Mouse (Mus musculus): ENCODE data around the gene Cyfip1. TPM values are rescaled to one million over a fixed set of nuclear protein-coding genes. Genes with fewer than 3 reads are reported as not detected.
"Not testable (repeated sequence)": the region's sequence is repeated elsewhere in the genome, so short reads cannot be mapped to it uniquely, and the experiment has no call there.

The Cyfip1 gene
- polyA plus RNA-seq, 1 experiment from 2014 or later = 118 TPM

DNA sequence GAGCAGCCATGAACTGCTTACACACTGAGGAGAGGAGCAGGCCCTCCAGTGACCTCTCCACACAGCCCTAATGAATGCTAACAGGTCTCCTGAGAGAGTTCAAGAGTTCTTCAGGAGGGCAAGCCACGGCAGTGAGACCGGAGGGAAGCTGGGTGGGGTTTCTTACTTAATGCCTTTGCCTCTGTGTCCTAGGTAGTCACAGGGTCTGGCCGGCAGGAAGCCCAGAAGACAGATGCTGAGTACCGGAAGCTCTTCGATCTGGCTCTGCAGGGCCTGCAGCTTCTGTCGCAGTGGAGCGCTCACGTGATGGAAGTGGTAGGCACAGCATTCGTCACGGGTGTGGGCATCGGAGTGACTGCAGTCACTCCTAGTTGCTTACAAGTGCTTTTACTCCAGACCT lies 50.3 kb downstream of the Cyfip1 start:
- Histone ChIP-seq H3K4me1 (ENCODE audit: control insufficient read depth, insufficient read depth, low read length) (no peaks in the 10 kb centered on the region), H3K9me3 (ENCODE audit: control insufficient read depth, low read length) (no peaks in the 10 kb centered on the region), H3K27me3 (ENCODE audit: control insufficient read depth, insufficient read depth, low read length) (no peaks in the 10 kb centered on the region), H3K9ac (ENCODE audit: low read length) (no peak overlapping the region), H3K36me3 (ENCODE audit: control insufficient read depth, insufficient read depth, low read length) (peaks cover 12% of the 10 kb centered on the region; the same call in 1 of the 2 replicates), H3K4me2 (ENCODE audit: low read depth, severe bottlenecking) (no peak overlapping the region), H3K4me3 (ENCODE audit: low read depth, low read length) (no peak overlapping the region), H3K27ac (replicated peaks; ENCODE audit: low read depth, low read length) (no peak overlapping the region)
- no peak for ATAC-seq (ENCODE audit: insufficient number of reproducible peaks, low FRiP score, low TSS enrichment, low read depth)
- no peak for DNase-seq (ENCODE audit: low spot score)
- 93% methylated on average over 11 of the region's 11 CpGs for WGBS

DNA sequence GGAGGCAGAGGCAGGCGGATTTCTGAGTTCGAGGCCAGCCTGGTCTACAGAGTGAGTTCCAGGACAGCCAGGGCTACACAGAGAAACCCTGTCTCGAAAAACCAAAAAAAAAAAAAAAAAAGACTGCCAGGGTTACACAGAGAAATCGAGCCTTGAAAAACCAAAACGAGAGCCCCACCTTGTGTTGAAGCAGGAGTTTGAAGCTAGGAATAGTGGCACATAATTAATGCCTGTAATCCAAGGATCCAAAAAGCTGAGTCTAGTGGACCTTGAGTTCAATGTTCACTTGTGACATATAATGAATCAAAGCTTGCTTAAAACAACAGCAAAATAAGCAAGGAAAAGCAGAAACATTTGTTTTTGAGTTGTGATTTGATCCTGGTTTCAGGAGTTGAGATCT lies 62.2 kb downstream of the Cyfip1 start:
- no peak for DNase-seq (ENCODE audit: low spot score)
- Histone ChIP-seq H3K9ac (ENCODE audit: low read length) (no peak overlapping the region), H3K4me1 (ENCODE audit: control insufficient read depth, insufficient read depth, low read length) (no peaks in the 10 kb centered on the region), H3K27ac (replicated peaks; ENCODE audit: low read depth, low read length) (no peak overlapping the region), H3K27me3 (ENCODE audit: control insufficient read depth, insufficient read depth, low read length) (no peaks in the 10 kb centered on the region), H3K36me3 (ENCODE audit: control insufficient read depth, insufficient read depth, low read length) (peaks cover 19% of the 10 kb centered on the region), H3K9me3 (ENCODE audit: control insufficient read depth, low read length) (no peaks in the 10 kb centered on the region), H3K4me2 (ENCODE audit: low read depth, severe bottlenecking) (no peak overlapping the region), H3K4me3 (ENCODE audit: low read depth, low read length) (no peak overlapping the region)
- no peak for ATAC-seq (ENCODE audit: insufficient number of reproducible peaks, low FRiP score, low TSS enrichment, low read depth)
- 82% methylated on average over 4 of the region's 5 CpGs for WGBS

DNA sequence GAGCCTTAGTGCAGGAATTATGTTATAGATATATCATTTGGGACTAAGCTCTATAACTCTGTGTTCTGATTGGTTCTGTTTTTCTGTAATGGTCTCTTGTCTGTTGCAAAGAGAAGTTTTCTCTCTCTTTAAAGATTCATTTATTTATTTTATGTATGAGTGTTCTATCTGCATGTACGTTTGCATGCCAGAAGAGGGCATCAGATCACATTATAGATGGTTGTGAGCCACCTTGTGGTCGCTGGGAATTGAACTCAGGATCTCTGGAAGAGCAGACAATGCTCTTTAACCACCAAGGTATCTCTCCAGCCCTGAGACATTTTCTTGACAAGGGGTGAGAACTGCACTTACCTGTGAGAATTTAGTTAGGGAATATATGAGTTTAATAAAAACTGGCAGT lies 63.9 kb downstream of the Cyfip1 start:
- Histone ChIP-seq H3K9me3 (ENCODE audit: control insufficient read depth, low read length) (no peaks in the 10 kb centered on the region), H3K9ac (ENCODE audit: low read length) (no peak overlapping the region), H3K27me3 (ENCODE audit: control insufficient read depth, insufficient read depth, low read length) (no peaks in the 10 kb centered on the region), H3K4me2 (ENCODE audit: low read depth, severe bottlenecking) (no peak overlapping the region), H3K27ac (replicated peaks; ENCODE audit: low read depth, low read length) (no peak overlapping the region), H3K4me3 (ENCODE audit: low read depth, low read length) (no peak overlapping the region), H3K36me3 (ENCODE audit: control insufficient read depth, insufficient read depth, low read length) (peaks cover 12% of the 10 kb centered on the region), H3K4me1 (ENCODE audit: control insufficient read depth, insufficient read depth, low read length) (no peaks in the 10 kb centered on the region)
- no peak for ATAC-seq (ENCODE audit: insufficient number of reproducible peaks, low FRiP score, low TSS enrichment, low read depth)
- DNase-seq (ENCODE audit: low spot score) = no peak
- WGBS = 75% methylated on average over 2 of the region's 2 CpGs

- no peak overlapping the region for H3K4me3 ChIP-seq (ENCODE audit: low read depth, low read length)
- H3K9me3 ChIP-seq (ENCODE audit: control insufficient read depth, low read length) = no peaks in the 10 kb centered on the region
- no peak overlapping the region for H3K27ac ChIP-seq (replicated peaks; ENCODE audit: low read depth, low read length)
- H3K4me1 ChIP-seq (ENCODE audit: control insufficient read depth, insufficient read depth, low read length) = no peaks in the 10 kb centered on the region
- no peaks in the 10 kb centered on the region for H3K27me3 ChIP-seq (ENCODE audit: control insufficient read depth, insufficient read depth, low read length)
- ATAC-seq (ENCODE audit: insufficient number of reproducible peaks, low FRiP score, low TSS enrichment, low read depth) (no peak), DNase-seq (ENCODE audit: low spot score) (no peak)
- WGBS = 97% methylated on average over 1 of the region's 1 CpGs
- peaks cover 8% of the 10 kb centered on the region; the same call in 1 of the 2 replicates for H3K36me3 ChIP-seq (ENCODE audit: control insufficient read depth, insufficient read depth, low read length)
- no peak overlapping the region for H3K9ac ChIP-seq (ENCODE audit: low read length)
- H3K4me2 ChIP-seq (ENCODE audit: low read depth, severe bottlenecking) = no peak overlapping the region
Measured at GRCm38 (mm10) chr7:55909519-55909918, 68.0 kb downstream of the Cyfip1 start.

DNA sequence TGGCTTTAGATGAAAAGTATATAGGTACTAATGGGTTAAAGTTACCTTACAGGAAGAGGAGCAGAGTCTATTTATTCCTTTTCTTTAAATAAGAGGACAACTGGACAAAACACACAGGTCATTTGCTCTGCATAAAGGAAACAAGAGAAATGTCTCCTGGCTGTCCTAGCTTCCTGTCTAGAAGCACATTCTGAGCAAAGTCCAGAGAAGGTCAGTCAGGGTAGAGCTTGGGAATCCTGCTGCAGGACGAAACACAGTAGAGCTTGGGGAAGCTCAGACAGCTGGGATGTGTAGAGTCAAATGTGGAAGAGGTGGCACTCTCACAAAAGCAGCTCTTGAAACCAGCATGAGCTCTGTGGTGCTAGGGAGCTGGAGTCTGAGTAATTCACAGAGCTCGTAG lies 68.8 kb downstream of the Cyfip1 start:
- ATAC-seq (ENCODE audit: insufficient number of reproducible peaks, low FRiP score, low TSS enrichment, low read depth) = no peak
- Histone ChIP-seq H3K36me3 (ENCODE audit: control insufficient read depth, insufficient read depth, low read length) (peaks cover 11% of the 10 kb centered on the region), H3K9ac (ENCODE audit: low read length) (no peak overlapping the region), H3K27me3 (ENCODE audit: control insufficient read depth, insufficient read depth, low read length) (no peaks in the 10 kb centered on the region), H3K4me2 (ENCODE audit: low read depth, severe bottlenecking) (no peak overlapping the region), H3K27ac (replicated peaks; ENCODE audit: low read depth, low read length) (no peak overlapping the region), H3K4me3 (ENCODE audit: low read depth, low read length) (no peak overlapping the region), H3K4me1 (ENCODE audit: control insufficient read depth, insufficient read depth, low read length) (no peaks in the 10 kb centered on the region), H3K9me3 (ENCODE audit: control insufficient read depth, low read length) (no peaks in the 10 kb centered on the region)
- no peak for DNase-seq (ENCODE audit: low spot score)
- 85% methylated on average over 2 of the region's 2 CpGs for WGBS

DNA sequence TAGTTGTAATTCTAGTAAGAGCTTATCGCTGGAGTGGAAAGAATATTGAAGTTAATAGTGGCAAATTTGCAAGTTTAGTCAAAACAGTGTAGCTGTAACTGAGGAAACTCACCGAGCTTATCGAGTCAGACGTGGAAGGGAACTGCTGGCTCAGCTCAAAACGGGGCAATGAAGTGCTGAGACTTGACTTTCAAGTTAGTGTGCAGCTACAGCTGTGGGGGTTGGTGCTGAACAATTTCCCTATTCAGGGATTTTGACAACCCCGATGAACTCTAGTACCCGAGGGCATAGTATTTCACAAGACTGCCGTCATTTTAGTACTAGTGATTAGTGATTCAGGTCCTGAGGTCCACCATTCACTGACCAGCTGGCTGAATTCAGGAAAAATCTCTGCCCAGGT lies 69.8 kb downstream of the Cyfip1 start:
- H3K4me3 ChIP-seq (ENCODE audit: low read depth, low read length) = no peak overlapping the region

DNA sequence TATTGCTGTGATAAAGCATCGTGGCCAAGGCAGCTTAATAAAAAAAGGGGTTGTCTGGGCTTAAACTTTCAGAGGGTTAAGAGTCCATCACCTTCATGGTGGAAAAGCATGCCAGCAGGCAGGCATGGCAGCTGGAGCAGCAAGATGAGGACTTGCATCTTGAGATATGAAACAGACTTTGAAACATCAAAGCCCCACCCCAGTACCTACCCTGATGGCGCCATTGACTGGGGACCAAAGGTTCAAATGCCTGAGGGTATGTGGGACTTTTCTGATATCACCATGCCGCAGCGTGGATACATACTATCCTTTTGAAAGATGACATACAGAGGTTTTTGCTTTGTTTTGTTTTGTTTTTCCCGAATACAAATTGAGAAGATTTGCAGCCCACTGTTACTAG lies 70.6 kb downstream of the Cyfip1 start:
- WGBS = 96% methylated on average over 5 of the region's 5 CpGs

More for the DNA sequence above, 69.8 kb downstream of the Cyfip1 start:
- Histone ChIP-seq H3K9me3 (ENCODE audit: control insufficient read depth, low read length) (no peaks in the 10 kb centered on the region), H3K27ac (replicated peaks; ENCODE audit: low read depth, low read length) (no peak overlapping the region), H3K36me3 (ENCODE audit: control insufficient read depth, insufficient read depth, low read length) (peaks cover 14% of the 10 kb centered on the region), H3K4me2 (ENCODE audit: low read depth, severe bottlenecking) (no peak overlapping the region), H3K27me3 (ENCODE audit: control insufficient read depth, insufficient read depth, low read length) (no peaks in the 10 kb centered on the region), H3K9ac (ENCODE audit: low read length) (no peak overlapping the region), H3K4me1 (ENCODE audit: control insufficient read depth, insufficient read depth, low read length) (no peaks in the 10 kb centered on the region)
- WGBS = 83% methylated on average over 8 of the region's 8 CpGs
- DNase-seq (ENCODE audit: low spot score) (no peak), ATAC-seq (ENCODE audit: insufficient number of reproducible peaks, low FRiP score, low TSS enrichment, low read depth) (no peak)

GRCm38 (mm10) chr7:55918365-55918764 lies 76.8 kb downstream of the Cyfip1 start:
- 96% methylated on average over 11 of the region's 11 CpGs for WGBS
- H3K27ac ChIP-seq (replicated peaks; ENCODE audit: low read depth, low read length); H3K9ac ChIP-seq (ENCODE audit: low read length); H3K4me3 ChIP-seq (ENCODE audit: low read depth, low read length); ATAC-seq (ENCODE audit: insufficient number of reproducible peaks, low FRiP score, low TSS enrichment, low read depth); H3K9me3 ChIP-seq (ENCODE audit: control insufficient read depth, low read length); H3K27me3 ChIP-seq (ENCODE audit: control insufficient read depth, insufficient read depth, low read length); H3K4me1 ChIP-seq (ENCODE audit: control insufficient read depth, insufficient read depth, low read length); H3K4me2 ChIP-seq (ENCODE audit: low read depth, severe bottlenecking); DNase-seq (ENCODE audit: low spot score); H3K36me3 ChIP-seq (ENCODE audit: control insufficient read depth, insufficient read depth, low read length): not testable (repeated sequence)

More for the DNA sequence above, 70.6 kb downstream of the Cyfip1 start:
- Histone ChIP-seq H3K9me3 (ENCODE audit: control insufficient read depth, low read length) (no peaks in the 10 kb centered on the region), H3K4me1 (ENCODE audit: control insufficient read depth, insufficient read depth, low read length) (no peaks in the 10 kb centered on the region), H3K27ac (replicated peaks; ENCODE audit: low read depth, low read length) (no peak overlapping the region), H3K9ac (ENCODE audit: low read length) (no peak overlapping the region), H3K4me3 (ENCODE audit: low read depth, low read length) (no peak overlapping the region), H3K36me3 (ENCODE audit: control insufficient read depth, insufficient read depth, low read length) (peaks cover 14% of the 10 kb centered on the region), H3K27me3 (ENCODE audit: control insufficient read depth, insufficient read depth, low read length) (no peaks in the 10 kb centered on the region), H3K4me2 (ENCODE audit: low read depth, severe bottlenecking) (no peak overlapping the region)
- ATAC-seq (ENCODE audit: insufficient number of reproducible peaks, low FRiP score, low TSS enrichment, low read depth) (no peak), DNase-seq (ENCODE audit: low spot score) (no peak)

DNA sequence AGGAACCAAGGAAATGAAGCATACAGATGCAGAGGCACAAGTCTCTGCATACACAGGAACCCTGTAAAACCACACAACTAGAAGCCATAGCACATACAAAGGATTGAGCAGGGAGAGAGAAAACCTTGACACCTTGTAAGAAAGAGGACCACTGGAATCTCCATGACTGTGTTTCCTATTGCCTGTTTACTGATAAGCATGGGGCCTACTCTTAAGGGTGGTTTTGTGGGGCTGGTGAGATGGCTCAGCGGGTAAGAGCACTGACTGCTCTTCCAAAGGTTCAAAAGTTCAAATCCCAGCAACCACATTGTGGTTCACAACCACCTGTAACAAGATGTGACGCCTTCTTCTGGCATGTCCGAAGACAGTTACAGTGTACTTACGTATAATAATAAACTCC lies 85.7 kb downstream of the Cyfip1 start:
- Histone ChIP-seq H3K4me1 (ENCODE audit: control insufficient read depth, insufficient read depth, low read length) (no peaks in the 10 kb centered on the region), H3K27ac (replicated peaks; ENCODE audit: low read depth, low read length) (no peak overlapping the region), H3K4me3 (ENCODE audit: low read depth, low read length) (no peak overlapping the region), H3K4me2 (ENCODE audit: low read depth, severe bottlenecking) (no peak overlapping the region), H3K36me3 (ENCODE audit: control insufficient read depth, insufficient read depth, low read length) (peaks cover 4% of the 10 kb centered on the region; the same call in 1 of the 2 replicates), H3K9ac (ENCODE audit: low read length) (no peak overlapping the region), H3K9me3 (ENCODE audit: control insufficient read depth, low read length) (no peaks in the 10 kb centered on the region), H3K27me3 (ENCODE audit: control insufficient read depth, insufficient read depth, low read length) (no peaks in the 10 kb centered on the region)
- DNase-seq (ENCODE audit: low spot score) (no peak), ATAC-seq (ENCODE audit: insufficient number of reproducible peaks, low FRiP score, low TSS enrichment, low read depth) (no peak)
- WGBS = 93% methylated on average over 4 of the region's 4 CpGs

Measured in limb, embryonic 11.5 days (tissue).